Mouse (Mus musculus): ENCODE measurements around the gene Nckap5l. TPM values are rescaled to one million over a fixed set of nuclear protein-coding genes. Genes with fewer than 3 reads are reported as not detected.

The Nckap5l gene
- total RNA-seq, 4 experiments from 2014 or later, result 15.5 to 24.3 (median 19.8) TPM

DNA sequence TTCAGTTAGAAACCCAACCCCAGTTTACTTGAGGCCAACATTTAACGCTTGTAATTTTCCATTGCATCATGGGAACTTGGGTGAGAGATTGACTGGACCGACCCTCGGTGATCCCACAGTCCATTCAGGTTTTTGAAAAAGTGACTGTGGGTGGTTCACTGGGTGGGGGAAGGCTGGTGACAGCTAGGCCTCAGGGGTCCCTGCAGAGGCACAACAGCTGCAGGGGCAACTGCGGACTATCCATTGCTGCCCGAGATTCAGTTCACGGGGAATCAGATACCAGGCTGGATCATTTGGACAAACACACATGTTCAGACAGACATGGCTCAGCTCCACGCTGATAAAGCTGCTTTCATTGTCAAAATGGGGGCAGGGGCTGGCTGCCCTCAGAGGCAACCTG is 26.0 kb downstream of the Nckap5l start:
- no peak for DNase-seq (ENCODE audit: low spot score in 2 of 2)

DNA sequence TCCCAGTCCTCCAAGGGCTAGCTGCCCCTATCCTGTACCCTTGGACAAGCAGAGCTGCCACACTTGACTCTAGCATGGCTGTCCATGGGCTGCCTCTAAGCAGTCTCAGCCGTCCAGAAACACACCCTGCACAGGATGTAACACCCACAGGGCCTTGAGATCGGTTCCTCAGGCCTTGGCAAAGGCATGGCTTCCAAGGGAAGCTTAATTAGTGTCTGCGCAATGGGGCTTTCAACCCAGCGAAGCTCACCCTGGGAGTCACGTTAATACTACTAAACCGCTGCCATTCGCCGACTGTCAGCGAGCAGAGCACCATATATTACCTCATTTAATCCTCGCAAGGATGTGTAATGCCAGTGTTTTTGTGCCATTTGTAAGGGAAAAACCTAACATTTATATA is 26.5 kb downstream of the Nckap5l start:
- no peak for DNase-seq (ENCODE audit: low spot score in 2 of 2)

DNA sequence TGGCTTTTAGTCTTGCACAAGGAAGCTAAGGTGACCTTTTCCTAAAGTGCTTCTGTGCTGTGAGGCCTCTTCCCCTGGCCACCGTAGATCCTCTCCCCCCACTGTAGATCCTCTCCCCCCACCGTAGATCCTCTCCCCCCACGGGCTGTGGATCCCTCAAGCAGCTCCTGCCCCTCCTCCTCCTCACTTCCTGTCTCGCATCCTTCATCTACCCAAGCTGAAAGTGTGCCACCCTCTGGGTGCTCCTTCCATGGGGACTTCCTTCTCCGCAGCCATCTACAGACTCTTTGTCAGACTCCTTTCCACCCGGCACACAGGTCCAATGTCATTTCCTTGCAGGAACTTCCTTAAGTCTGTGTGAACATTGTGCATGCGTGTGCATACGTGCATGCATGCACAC is 27.2 kb downstream of the Nckap5l start:
- DNase-seq (ENCODE audit: low spot score in 2 of 2), result no peak

DNA sequence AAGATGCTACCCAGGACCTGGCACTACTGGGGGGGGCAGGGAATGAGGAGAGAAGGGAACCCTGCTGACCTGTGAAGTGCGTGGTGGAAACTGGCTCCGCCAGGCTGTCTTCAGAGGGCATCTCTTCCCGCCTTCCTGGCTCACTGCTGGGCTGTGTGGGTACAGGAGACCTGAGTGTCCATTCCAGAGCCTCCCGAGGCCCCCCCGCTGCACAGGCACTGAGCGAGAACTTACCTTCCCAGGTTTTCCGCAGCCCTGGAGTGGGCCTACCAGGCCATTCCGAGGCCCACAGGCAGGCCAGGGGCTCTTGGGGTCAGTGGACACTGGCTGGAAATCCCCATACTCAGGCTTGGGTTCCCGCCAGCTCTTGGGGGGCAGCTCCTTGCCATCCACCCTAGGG is 33.7 kb downstream of the Nckap5l start:
- no peak for DNase-seq (ENCODE audit: low spot score in 2 of 2)

DNA sequence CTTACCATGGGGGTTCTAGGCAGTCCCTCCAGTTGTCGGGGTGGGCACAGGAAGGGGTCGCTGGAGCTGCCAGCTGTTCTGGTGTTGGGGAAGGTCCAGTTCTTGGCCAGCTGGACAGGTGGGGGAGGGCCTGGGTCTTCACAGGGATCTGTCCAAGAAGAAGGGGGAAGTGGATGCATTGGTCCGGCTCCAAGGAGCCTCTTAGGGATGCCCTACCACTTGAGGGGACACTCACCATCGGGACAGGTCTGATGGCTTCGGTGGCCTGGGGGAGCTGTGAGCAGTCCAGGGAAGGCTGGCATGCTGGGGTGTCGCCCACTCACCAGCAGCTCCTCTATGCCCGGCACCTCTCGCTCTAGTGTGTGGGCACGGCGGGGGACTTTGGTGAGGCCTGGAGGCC is 34.4 kb downstream of the Nckap5l start:
- DNase-seq (ENCODE audit: low spot score in 2 of 2), result no peak

DNA sequence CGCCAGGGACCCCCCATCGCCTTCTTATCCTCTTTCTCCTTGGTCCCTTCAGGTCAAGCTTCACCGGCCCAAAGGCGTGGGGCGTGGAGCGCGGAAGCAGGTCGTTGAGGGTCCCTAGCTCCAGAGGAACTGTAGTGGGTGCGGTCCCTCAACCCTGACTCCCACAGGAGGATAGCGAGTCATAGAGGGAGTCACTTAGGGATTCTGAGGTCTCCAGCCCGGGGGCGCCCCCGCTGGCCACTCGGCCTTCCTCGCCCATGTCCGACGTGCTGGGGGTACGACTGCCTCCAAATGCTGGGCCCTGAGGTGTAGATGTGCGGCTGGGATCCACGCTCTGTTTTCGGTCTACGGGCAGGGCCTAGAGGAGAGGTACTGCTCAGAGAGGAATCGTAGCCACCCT is 35.0 kb downstream of the Nckap5l start:
- no peak for DNase-seq (ENCODE audit: low spot score in 2 of 2)

DNA sequence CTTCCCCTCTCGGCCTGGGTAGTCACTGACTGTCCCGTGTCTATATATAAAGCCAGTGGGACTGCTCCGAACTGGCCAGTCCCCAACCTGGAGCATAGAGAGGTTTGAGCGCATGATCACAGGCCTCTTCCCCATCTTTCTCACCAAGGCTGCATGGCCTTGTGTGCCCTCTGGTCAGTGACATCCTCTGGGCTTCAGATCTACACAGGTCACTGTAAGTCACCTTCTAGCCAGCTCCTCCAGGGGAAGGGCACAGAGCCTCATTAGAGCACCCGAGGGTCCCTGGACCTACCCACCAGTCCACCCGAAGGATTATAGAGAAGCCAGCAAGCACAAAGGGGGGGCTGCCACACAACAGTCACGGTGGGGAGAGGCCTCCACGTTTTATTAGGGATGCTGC is 35.9 kb downstream of the Nckap5l start:
- no peak for DNase-seq (ENCODE audit: low spot score in 2 of 2)

DNA sequence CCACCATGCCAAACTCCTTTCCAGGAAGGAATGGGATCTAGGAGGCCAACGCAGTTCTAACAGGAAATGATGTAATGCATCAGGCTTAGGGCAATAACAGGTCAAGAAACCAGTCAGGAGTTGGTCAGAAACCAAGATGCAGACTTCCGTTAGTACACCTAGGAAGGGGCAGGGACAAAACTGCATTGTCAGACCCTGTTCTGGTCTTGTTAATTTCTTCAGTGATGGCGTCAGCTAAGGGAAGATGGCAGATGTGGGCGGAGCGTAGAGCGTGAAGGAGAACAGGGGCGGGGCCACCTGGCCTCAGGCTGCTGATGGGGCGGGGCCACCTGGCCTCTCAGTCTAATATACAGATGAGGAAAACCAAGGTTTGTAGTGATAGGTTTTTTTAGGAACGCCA is 36.4 kb downstream of the Nckap5l start:
- no peak for DNase-seq (ENCODE audit: low spot score in 2 of 2)

DNA sequence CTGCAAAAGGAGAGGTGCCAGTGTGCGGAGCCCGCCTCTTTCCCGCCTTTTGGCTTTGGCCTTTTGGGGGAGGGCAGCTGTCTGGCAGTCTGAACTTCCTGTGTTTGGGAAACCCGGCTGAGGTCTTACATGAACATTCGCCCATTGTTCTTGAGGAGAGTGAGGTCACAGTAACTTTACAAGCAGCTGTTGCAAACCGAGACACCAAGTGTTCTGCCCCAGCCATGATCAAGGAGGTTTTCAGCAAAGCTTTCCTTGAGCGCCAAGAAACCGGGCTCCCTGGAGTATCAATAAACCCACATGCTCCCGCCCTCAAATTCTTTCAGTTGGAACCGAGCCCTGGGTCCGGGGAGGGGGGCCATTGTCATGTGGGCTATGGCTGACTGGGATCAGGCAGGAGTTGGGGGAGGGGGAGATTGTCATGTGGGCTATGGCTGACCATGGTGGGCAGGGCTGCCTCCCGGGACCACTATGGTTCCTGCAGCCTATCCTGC is 37.0 kb downstream of the Nckap5l start:
- no peak for DNase-seq (ENCODE audit: low spot score in 2 of 2)

DNA sequence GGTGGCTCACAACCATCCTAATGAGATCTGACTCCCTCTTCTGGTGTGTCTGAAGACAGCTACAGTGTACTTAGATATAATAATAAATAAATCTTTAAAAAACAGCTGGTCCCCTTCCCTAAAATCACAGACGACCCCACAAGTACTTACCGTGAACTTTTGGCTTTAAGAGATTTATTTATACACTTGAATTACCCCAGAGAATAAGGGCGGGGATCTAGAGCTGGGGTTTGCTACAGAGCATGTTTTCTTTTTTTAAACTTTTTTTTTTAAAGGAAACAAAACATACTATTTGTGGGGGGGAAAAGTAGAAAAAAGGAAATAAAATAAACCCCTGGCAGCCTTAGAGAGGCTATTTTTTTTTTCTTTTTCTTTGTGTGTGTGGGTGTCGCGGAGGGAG is 37.4 kb downstream of the Nckap5l start:
- no peak for DNase-seq (ENCODE audit: low spot score in 2 of 2)

DNA sequence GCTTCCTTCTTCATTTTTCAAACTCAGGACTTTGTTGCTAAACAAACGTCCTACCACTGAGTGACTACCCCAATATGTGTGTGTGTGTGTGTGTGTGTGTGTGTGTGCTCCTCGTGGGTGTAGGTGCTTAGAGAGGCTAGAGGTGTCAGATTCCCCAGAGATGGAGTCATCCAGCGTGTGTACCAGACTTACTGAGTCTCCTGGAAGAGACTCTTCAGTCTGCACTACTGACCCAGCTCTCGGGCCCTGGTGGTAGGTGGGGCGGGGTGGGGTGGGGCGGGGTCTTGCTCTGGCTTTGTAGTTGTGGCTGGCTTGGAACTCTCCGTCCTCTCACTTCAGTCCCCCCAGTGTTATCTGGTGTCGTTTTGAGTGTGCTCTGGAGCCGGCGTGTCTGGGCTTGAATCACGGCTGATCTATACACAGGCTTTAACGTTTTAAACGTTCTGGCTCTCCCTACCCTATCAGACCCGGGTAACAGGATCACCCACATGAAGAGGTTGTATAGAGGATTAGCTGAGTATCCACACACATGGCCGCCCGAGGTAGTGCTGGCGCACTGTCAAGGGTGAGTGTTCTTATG is 39.8 kb downstream of the Nckap5l start:
- DNase-seq (ENCODE audit: low spot score in 2 of 2), result no peak

DNA sequence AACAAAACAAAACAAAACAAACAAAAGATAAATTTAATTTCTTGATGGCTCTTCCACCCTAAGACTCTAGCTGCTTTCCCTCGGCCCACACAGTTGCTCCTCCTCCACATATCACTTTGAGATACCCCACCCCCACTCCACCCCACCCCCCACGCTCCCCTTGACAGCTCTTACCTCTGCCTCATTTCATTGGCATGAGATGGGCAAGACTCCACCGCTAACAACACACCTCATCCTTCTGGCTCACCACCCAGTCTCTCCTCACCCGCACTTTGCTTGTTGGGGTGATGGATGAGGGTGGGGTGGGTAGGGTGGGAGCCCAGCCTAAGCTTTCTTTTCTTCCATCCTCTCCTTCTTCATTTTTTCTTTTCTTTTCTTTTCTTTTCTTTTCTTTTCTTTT is 40.6 kb downstream of the Nckap5l start:
- DNase-seq (ENCODE audit: low spot score in 2 of 2), result no peak

DNA sequence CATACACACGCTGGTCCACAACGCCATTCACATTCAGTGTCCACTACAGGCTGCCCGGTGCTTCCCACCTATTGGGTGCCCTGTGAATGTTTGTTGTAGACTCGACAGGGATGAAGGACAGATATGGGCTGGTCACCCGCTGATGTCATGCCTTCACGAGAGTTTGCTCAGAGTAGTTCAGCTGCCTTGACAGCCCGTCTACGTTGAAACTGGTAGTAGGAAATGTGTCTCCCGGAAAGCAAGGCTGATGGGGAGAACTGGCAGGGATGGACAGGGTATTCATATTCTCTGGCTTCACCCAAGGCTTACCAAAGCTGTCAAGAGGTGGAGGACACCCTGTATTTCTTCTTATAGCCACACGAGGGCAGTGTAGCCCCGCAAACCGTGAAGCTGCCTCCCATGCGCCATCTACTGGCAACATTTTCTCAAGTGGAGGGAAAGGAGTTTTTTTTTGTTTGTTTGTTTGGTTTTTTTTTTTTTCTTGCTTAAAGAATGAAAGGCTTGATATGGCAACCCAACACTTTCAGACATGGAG is 41.1 kb downstream of the Nckap5l start:
- DNase-seq (ENCODE audit: low spot score in 2 of 2), result peak; percentile 49 to 81

DNA sequence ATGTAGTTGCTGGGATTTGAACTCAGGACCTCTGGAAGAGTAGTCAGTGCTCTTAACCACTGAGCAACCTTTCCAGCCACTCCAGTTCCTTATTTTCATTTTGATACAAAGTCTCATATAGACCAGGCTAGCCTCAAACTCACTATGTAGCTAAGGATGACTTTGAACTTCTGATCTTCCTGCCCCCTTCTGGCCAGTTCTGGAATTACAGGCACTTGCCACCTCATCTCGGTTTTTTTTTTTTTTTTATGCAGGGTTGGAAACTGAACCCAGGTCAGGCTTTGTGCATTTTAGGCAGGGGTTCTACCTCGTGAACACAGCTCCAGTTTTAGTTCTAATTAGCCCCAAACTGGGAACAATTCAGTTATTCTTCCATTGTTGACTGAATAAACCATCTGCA is 41.8 kb downstream of the Nckap5l start:
- DNase-seq (ENCODE audit: low spot score in 2 of 2), result peak in 1 of 2 experiments; percentile 51

DNA sequence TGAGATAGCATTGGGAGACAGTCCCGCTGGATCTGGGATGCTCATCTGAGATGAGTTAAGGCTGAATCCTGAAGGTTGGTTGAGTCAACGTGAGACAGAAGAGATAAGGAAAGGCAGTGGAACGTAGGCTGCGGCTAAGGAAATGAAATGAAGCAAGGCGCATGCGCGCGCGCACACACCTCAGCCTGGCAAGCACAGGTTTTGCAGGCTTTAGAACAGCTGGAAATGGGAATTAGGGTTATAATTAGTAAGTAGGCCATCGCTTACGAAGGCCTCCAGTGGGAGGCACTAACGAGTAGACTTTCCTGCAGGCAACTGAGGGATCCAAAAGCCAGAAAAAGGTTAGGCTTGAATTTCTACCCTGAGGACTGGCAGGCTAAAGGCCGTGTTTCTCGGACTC is 45.8 kb downstream of the Nckap5l start:
- no peak for DNase-seq (ENCODE audit: low spot score in 2 of 2)

DNA sequence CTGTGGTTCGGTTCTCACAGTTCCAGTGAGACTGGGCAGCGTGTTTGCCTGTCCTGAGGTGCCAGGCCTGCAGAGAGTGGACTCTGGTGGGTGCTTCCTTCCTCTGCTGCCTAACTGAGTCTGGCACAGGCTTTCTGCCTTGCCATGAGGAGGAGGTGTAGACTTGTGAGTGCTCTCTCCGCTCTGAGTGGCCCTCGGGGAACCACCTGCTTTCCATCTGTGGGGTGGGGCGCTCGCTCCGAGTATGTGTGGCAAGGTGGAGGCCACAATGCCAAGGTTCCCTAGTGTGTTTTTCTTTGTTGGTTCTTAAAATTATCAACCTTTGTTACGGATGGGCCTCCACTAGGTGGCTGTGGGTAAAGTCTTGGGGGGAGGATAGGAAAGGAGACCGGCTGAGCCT is 48.7 kb downstream of the Nckap5l start:
- DNase-seq (ENCODE audit: low spot score in 2 of 2), result no peak

DNA sequence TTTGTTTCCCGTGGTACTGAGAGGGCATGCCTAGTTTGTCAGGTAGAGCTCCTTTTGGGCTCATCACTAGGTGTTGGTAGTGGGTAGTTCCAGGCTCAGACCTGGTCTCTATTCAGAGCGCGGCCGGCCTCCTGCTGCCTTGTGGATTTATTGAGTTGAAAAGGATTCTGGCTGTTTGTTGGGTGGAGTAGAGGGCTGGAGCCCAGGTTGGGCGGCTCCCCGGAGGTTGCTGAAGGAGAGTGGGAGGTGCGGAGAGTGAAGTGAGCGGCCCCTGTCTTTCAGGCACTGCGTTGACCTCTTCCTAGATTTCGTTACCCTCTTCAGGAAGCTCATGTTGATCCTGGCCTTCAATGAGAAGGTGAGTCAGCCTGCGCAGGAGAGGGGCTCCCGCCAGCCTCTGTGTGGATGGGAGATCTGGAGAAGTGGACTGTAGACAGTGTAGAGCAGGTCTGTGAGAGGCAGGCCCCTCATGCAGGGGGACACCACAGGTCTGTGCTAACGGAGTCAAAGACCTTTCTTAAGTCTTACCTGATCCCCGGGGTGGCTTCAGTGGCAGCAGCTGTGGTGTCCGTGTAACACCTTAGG is 50.5 kb downstream of the Nckap5l start:
- DNase-seq (ENCODE audit: low spot score in 2 of 2), result no peak

DNA sequence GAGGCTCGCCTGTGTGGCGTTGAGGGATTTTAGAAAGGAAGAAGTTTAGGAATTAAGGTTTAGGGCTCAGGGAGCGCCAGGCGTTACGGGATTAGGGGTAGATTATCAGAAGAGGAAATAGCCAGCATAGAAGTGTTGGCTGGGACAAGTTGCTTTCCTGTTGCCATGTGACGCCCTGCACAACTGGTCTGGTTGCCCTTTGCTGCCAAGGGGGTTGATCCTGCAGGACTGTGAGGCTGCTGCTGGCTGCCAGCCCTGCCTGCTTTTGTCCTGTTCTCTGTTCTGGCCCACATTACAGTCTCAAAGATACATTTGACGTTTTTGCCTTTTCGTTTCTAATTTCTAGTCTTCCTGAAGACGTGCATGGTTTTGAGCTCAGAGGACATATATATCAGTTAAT is 52.4 kb downstream of the Nckap5l start:
- no peak for DNase-seq (ENCODE audit: low spot score in 2 of 2)

DNA sequence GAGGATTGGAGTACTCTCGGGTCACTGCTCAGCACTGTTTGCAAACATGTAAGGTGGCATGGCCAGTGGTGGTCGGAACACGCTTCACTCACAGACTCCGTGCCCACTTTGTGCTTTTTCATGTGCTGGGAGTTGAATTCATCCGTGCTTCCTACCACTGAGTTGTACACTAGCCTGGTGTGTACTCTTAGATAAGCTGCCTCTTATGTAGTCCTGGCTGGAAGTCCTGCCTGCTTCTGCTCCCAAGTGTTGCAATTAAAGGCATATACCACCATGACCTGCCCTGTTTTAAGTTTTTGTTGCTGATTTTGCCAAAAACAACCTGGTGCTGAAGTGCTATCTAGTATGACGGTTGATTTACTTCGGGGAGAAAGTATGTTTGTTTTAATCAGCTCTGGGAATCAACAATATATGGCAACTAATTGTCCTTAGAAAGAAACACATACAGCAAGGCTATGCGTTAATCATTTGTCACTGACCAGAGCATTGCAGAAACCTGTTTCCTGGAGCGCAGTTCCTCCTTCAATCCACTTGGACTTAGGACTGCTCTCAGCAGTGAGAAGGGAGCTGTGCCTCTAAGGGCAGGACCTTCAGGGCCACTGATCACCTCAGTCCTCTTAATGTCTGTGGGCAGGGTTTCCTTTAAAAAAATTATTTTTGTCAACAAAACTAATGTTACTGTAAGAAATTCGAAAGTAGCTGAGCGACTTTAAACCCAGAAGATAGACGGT is 54.2 kb downstream of the Nckap5l start:
- no peak for DNase-seq (ENCODE audit: low spot score in 2 of 2)

DNA sequence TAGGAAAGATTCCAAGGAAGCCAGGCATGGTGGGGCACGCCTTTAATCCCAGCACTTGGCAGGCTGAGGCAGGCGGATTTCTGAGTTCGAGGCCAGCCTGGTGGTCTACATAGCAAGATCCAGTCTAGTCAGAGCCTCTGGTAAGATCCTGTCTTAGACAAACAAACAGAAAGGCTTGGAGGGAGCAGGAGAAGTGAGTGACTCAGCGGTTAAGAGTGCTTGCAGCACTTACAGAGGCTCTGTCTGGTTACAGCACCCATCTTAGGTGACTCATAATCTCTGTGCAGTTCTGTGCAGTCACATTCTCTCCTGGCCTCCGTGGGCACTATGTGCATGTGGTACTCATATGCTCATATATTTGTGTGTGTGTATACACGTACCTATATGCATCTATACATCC is 56.9 kb downstream of the Nckap5l start:
- DNase-seq (ENCODE audit: low spot score in 2 of 2), result no peak

DNA sequence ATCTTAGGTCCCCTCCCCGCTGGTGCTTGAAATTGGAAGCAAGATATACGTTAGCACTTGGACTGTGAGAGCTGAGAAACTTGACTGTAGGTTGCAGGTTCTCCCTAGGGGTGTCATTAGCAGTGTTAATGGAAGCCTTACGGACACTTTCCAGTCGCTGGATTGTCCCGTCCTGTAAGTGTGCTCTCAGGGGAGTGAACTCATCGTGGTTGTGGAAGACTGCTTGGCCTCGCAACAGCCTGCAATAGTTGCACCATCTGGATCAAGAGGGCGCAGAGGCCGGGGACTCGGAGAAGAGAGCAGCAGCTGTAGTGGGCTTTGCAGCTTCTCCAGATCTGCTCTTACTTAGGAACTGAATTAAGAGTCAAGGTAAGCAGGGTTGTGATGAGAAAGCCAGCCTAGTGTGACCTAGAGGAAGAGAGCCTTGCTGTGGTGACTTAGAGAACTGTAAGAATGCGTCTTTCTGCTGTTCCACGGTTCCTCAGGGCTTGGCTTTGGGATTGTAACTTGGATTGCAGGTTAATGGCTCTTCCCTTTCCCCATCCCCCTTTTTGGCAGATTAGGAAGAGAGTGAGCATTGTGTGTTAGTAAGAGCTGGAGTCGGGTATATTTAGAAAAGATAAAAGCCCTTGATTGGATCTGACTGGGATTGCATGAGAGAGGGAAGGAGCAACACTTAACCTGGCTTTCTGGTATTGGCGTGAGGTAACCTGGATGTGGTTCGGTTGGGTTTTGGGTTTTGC is 57.9 kb downstream of the Nckap5l start:
- DNase-seq (ENCODE audit: low spot score in 2 of 2), result no peak

DNA sequence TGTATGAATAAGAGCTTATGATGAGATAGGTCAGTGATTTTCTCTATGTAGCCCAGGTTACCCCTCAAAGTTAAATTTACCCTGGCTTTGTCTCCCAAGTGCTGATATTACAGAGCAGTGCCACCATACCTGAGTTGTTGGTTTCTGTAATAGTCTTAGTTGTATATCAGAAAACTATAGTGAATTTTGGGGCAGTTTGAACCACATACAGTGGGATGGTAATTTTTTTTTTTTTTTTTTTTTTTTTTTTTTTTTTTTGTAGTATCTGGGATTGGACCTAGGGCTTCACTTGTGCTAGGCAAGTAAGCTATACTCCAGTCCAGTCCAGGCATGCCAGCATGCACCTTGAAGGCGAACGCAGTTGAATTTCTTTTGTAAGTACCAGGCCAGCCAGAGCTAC is 59.9 kb downstream of the Nckap5l start:
- no peak for DNase-seq (ENCODE audit: low spot score in 2 of 2)
